Mouse (Mus musculus) lung, embryonic 14.5 days (tissue): ENCODE results near the gene Pdzd2. TPM values are rescaled to one million over a fixed set of nuclear protein-coding genes. Genes with fewer than 3 reads are reported as not detected.

Source experiments
- ATAC-seq: fragments of 200-750 bp; cut with Nextera tagmentation; 2 replicates; pipeline ENCODE4 v1.8.0; 2017; ENCODE audit warnings: mild to moderate bottlenecking, moderate TSS enrichment, moderate library complexity; ENCODE audit not compliant: insufficient read depth
- DNase-seq: peaks from one replicate; pipeline ENCODE4 v3.0.0-alpha.2; 2015
- H3K27ac ChIP-seq: fragments of 300-500 bp; sonication (generic); 2 replicates; pipeline ENCODE4 v1.5.1; 2014; ENCODE audit warnings: low read depth, mild to moderate bottlenecking, moderate library complexity
- H3K27me3 ChIP-seq: fragments of 300-500 bp; sonication (generic); 2 replicates; pipeline ENCODE4 v1.6.1; 2014; ENCODE audit warnings: low read length, control low read depth; ENCODE audit not compliant: insufficient read depth
- H3K36me3 ChIP-seq: fragments of 300-500 bp; sonication (generic); 2 replicates; pipeline ENCODE4 v1.6.1; 2014; ENCODE audit warnings: control low read depth; ENCODE audit not compliant: insufficient read depth
- H3K4me1 ChIP-seq: fragments of 300-500 bp; sonication (generic); 2 replicates; pipeline ENCODE4 v1.6.1; 2014; ENCODE audit warnings: antibody characterized with exemption, control low read depth; ENCODE audit not compliant: insufficient read depth
- H3K4me2 ChIP-seq: fragments of 300-500 bp; sonication (generic); 2 replicates; pipeline ENCODE4 v1.6.1; 2014; ENCODE audit warnings: mild to moderate bottlenecking
- H3K4me3 ChIP-seq: fragments of 300-500 bp; sonication (generic); 2 replicates; pipeline ENCODE4 v1.5.1; 2014; ENCODE audit warnings: low read depth, low read length
- H3K9ac ChIP-seq: fragments of 300-500 bp; sonication (generic); 2 replicates; pipeline ENCODE4 v1.6.1; 2014
- H3K9me3 ChIP-seq: fragments of 300-500 bp; sonication (generic); 2 replicates; pipeline ENCODE4 v1.6.1; 2016; ENCODE audit warnings: low read depth, low read length, control low read depth
- CTCF ChIP-seq: IDR thresholded peaks from 2 replicates; pipeline ENCODE4 v1.5.1; 2016; ENCODE audit warnings: antibody characterized with exemption, low read depth
- WGBS: fragments of 180-500 bp; shearing (Covaris S2); extraction: QIAGEN DNeasy Blood & Tissue Kit; methylation state at CpG from one replicate; pipeline ENCODE4 v1.1.7; 2014; 5-methylcytosine and 5-hydroxymethylcytosine counted together
- polyA plus RNA-seq: library from polyadenylated mRNA; unstranded; fragments of >200 nt; fragmentation: Nextera tagmentation; extraction: Ambion mirVana; gene quantifications from 2 replicates; pipeline ENCODE4 v1.2.1, GENCODE M21; 2014

Gene Pdzd2
- polyA plus RNA-seq, 1 experiment from 2014 or later = 24.1 TPM

DNA sequence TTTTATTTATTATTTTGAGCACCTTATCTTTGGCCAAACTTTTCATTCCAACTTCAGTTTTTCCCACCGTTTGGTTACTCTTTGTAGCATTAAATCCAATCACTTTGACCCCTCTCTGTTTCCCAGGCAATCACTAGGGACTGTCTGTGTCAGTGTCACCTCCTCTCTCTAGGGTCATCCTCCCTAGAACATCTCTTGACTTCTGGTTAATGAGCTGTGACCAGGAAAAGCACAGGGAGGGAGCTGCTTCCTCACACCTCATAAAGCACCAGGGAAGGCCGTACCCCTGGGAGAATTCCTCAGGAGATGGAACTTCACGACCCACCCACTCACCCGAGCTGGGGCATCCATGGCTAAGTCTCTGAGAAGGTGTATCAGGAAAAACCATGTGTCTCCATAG, 168.6 kb downstream of the Pdzd2 start:
- no peak overlapping the region for H3K4me2 ChIP-seq
- no peak for ATAC-seq
- H3K36me3 ChIP-seq = no peaks in the 10 kb centered on the region
- no peak overlapping the region for H3K27ac ChIP-seq
- no peaks in the 10 kb centered on the region for H3K9me3 ChIP-seq
- H3K4me3 ChIP-seq = no peak overlapping the region
- no peak for TF ChIP-seq CTCF
- 40% methylated on average over 4 of the region's 4 CpGs for WGBS
- H3K9ac ChIP-seq = no peak overlapping the region
- no peaks in the 10 kb centered on the region for H3K4me1 ChIP-seq
- no peaks in the 10 kb centered on the region for H3K27me3 ChIP-seq
- no peak for DNase-seq

DNA sequence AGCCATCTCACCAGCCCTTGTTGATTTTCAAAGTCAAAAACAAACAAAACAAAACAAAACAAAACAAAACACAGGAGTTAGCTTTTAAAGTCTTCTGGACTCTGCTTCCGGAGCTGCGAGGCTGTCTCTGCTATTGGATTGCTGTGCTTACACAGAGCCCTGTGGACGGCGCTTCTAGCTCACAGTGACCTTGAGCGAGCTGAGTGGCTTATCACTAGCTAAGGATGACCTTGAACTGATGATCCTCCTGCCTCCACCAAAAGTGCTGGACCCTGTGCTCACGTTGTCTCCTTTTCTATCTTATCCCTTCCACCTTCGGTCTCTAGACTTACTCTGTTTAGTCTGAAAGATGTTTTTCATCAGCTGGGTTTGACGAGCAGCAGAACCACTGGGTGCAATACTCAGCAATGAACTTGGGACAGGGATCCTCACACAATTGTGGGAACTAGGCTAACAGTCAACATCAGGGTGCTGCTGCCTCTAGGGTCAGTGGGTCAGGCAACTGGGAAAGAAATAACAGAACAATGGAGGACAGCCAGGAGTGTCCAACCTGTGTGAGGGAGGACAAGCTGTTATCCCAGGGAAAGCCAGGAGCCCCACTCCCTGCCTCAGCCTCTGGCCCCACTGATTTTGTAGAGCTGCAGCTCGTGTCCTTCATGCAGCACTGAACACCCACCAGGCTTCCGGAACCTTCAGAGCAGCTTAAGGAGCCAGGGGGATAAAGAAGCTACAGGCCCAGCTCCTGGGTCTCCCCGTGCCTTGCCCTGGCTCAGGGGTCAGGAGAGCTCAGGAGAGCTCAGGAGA, 172.9 kb downstream of the Pdzd2 start:
- WGBS = 74% methylated on average over 11 of the region's 11 CpGs
- Histone ChIP-seq H3K4me1 (no peaks in the 10 kb centered on the region), H3K9ac (no peak overlapping the region), H3K9me3 (no peaks in the 10 kb centered on the region), H3K27ac (no peak overlapping the region), H3K36me3 (no peaks in the 10 kb centered on the region), H3K27me3 (no peaks in the 10 kb centered on the region), H3K4me2 (no peak overlapping the region), H3K4me3 (no peak overlapping the region)
- no peak for ATAC-seq
- DNase-seq = no peak
- TF ChIP-seq CTCF = no peak

DNA sequence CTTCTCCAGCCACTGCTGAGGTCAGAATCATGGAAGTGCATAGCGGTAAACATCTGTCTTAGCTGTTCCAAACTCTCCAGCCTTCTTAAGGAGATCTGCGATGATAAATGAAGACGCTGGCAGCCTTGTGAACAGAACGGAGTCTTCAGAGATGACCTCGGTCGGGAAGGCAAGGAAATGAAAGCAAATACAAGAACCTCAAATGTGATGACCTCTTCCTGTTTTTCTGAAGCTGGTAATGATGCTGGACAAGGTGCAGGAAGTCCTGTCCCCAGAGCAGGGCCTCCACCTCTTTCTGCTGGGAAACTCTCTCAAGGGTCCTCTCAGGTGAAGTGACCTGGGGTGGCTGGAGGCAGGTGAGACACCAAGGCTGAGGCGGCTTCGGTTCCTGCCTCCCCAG, 174.4 kb downstream of the Pdzd2 start:
- Histone ChIP-seq H3K36me3 (no peaks in the 10 kb centered on the region), H3K4me1 (0 out of 2 replicates have a peak, but pooled peaks cover 2% of the 10 kb centered on the region), H3K4me2 (no peak overlapping the region), H3K9me3 (no peaks in the 10 kb centered on the region), H3K9ac (no peak overlapping the region), H3K4me3 (no peak overlapping the region), H3K27ac (no peak overlapping the region), H3K27me3 (no peaks in the 10 kb centered on the region)
- ATAC-seq = no peak
- WGBS = 39% methylated on average over 8 of the region's 8 CpGs
- DNase-seq = peak; percentile 55
- no peak for TF ChIP-seq CTCF

- H3K27me3 ChIP-seq = no peaks in the 10 kb centered on the region
- peaks cover 22% of the 10 kb centered on the region; the same call in 1 of the 2 replicates for H3K4me1 ChIP-seq
- H3K9me3 ChIP-seq = no peaks in the 10 kb centered on the region
- H3K27ac ChIP-seq = no peak overlapping the region
- H3K9ac ChIP-seq = no peak overlapping the region
- 11% methylated on average over 8 of the region's 8 CpGs for WGBS
- no peak overlapping the region for H3K4me3 ChIP-seq
- H3K36me3 ChIP-seq = no peaks in the 10 kb centered on the region
- DNase-seq = peak; percentile 67
- peak overlapping the region; percentile 8; the same call in 1 of the 2 replicates for H3K4me2 ChIP-seq
- no peak for TF ChIP-seq CTCF
- peak; percentile 58 for ATAC-seq
Observed at GRCm38 (mm10) chr15:12560505-12560904, 179.2 kb downstream of the Pdzd2 start.

- Histone ChIP-seq H3K27ac (no peak overlapping the region), H3K4me1 (peaks cover 22% of the 10 kb centered on the region; the same call in 1 of the 2 replicates), H3K9ac (no peak overlapping the region), H3K36me3 (no peaks in the 10 kb centered on the region), H3K4me3 (no peak overlapping the region), H3K9me3 (no peaks in the 10 kb centered on the region), H3K4me2 (no peak overlapping the region), H3K27me3 (no peaks in the 10 kb centered on the region)
- TF ChIP-seq CTCF = no peak
- DNase-seq = no peak
- ATAC-seq = no peak
- 71% methylated on average over 11 of the region's 11 CpGs for WGBS
Observed at GRCm38 (mm10) chr15:12557663-12558436, 181.9 kb downstream of the Pdzd2 start.

- no peak overlapping the region for H3K4me2 ChIP-seq
- H3K4me3 ChIP-seq = no peak overlapping the region
- no peaks in the 10 kb centered on the region for H3K9me3 ChIP-seq
- H3K36me3 ChIP-seq = no peaks in the 10 kb centered on the region
- H3K27ac ChIP-seq = no peak overlapping the region
- no peak for TF ChIP-seq CTCF
- DNase-seq (no peak), ATAC-seq (no peak)
- H3K9ac ChIP-seq = no peak overlapping the region
- H3K27me3 ChIP-seq = no peaks in the 10 kb centered on the region
- 39% methylated on average over 3 of the region's 3 CpGs for WGBS
- H3K4me1 ChIP-seq = 0 out of 2 replicates have a peak, but pooled peaks cover 7% of the 10 kb centered on the region
Observed at GRCm38 (mm10) chr15:12553211-12553610, 186.5 kb downstream of the Pdzd2 start.

DNA sequence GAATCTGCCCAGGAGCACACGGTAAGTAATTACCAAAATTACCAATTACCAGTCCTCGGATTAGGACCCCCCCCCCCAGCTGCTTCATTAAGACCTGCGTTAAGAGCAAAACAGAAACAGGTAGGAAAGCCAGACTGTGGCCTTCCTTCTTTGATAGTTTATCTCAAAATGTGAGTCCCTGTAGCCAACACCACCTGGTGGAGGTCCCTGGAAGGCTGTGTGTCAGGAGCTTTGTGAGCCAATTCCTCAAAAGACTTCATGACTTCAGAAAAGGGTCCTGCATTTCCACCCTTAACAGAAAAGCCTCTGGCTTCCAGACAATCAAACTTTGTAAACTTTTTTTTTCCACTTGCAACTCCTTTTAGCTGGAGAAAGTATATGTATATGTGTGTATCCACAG, 188.8 kb downstream of the Pdzd2 start:
- H3K36me3 ChIP-seq = no peaks in the 10 kb centered on the region
- H3K9me3 ChIP-seq = no peaks in the 10 kb centered on the region
- no peak overlapping the region for H3K4me3 ChIP-seq
- no peak overlapping the region for H3K27ac ChIP-seq
- DNase-seq (peak; percentile 24), ATAC-seq (no peak)
- peak overlapping the region; percentile 98; the same call in 1 of the 2 replicates for H3K4me2 ChIP-seq
- 0 out of 2 replicates have a peak, but pooled peaks cover 6% of the 10 kb centered on the region for H3K4me1 ChIP-seq
- H3K9ac ChIP-seq = no peak overlapping the region
- H3K27me3 ChIP-seq = no peaks in the 10 kb centered on the region
- TF ChIP-seq CTCF = peak; percentile 39
- 42% methylated on average over 3 of the region's 3 CpGs for WGBS
